Comparison of ENCODE assay signal across 15 mouse cellular contexts in the genomic region with DNA sequence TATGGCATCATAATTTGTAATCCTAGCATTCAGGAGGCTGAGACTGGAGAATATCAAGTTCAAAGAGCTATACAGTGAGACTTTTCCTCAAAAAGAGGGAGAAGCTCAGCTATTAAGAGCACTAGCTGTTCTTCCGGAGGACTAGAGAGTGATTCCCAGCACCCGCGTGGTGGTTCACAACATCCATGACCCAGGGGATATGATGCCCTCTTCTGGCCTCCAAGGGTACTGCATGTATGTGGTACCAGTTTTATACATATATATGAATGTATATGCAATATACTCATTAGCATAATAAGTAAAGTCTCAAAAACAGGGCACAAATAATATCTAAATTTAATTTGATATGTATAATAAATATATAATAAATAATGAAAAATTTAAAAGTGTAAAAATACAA. TPM values are rescaled to one million over a fixed set of nuclear protein-coding genes. Genes with fewer than 3 reads are reported as not detected.
DNase-seq lines count a peak whose midpoint lies in the region; TF ChIP-seq lines count a peak whose summit lies in the region.
"Had no signal": no experiment of that assay in that cellular context is flagged by ENCODE, and none has a peak within 500 bp of the region (broad histone marks: within the 10 kb centered on the region; RNA-seq: fewer than 3 reads in every experiment).

No protein-coding gene starts in this region.

- no peak for DNase-seq in layer of hippocampus, adult 2 months (ENCODE audit: low spot score in 2 of 2)
- no peak for DNase-seq in layer of hippocampus, postnatal 36 days
- DNase-seq in thymus, postnatal 4 days, result peak; percentile 36
- no peak for DNase-seq in thymus, adult 18-20 months
- DNase-seq in ZHBTc4 (ENCODE audit: low read depth, low spot score), result peak; percentile 40
- DNase-seq in heart, postnatal 4 days, result no peak
- DNase-seq in adrenal gland, adult 2 months, result no peak
- DNase-seq: adrenal gland, postnatal 10 days; cerebellum, adult 11-12 months; gastrocnemius, postnatal 36 days; kidney, postnatal 4 days; right cerebral cortex, adult 18-20 months had no signal

- peak; percentile 60 for TF ChIP-seq CTCF in layer of hippocampus, adult 2 months (conservative IDR thresholded peaks at IDR 0.05)

- no peak overlapping the region for H3K4me3 ChIP-seq in layer of hippocampus, adult 2 months
- H3K4me3 ChIP-seq: embryonic facial prominence, embryonic 15.5 days; forebrain, embryonic 15.5 days; heart, embryonic 15.5 days had no signal

- no peak overlapping the region for H3K27ac ChIP-seq in layer of hippocampus, adult 2 months
- H3K27ac ChIP-seq: embryonic facial prominence, embryonic 15.5 days; forebrain, embryonic 15.5 days; heart, embryonic 15.5 days had no signal

RNA-seq across cellular contexts. Expression of gene Slc15a2, which starts 17.6 kb away (rescaled TPM):
- total RNA-seq in layer of hippocampus, adult 2 months (2021), result 10 to 100 TPM; 40.0 to 46.5 TPM
- 10 to 100 TPM; 39.7 to 44.0 TPM for total RNA-seq in layer of hippocampus, postnatal 36 days (2021)
- 1 to 10 TPM; 2.1 to 3.5 TPM for total RNA-seq in heart, postnatal 4 days (2021)
- 1 to 10 TPM; 4.1 to 5.3 TPM for total RNA-seq in adrenal gland, adult 2 months (2021)
- 0.20 TPM in 1 of 2 replicates, not detected in the other for polyA plus RNA-seq in adrenal gland, adult 2 months (2012; rRNA removed)

RNA-seq across cellular contexts. Expression of gene Iqcb1, which starts 25.8 kb away (rescaled TPM):
- 10 to 100 TPM; 41.1 to 46.2 TPM for total RNA-seq in layer of hippocampus, adult 2 months (2021)
- total RNA-seq in layer of hippocampus, postnatal 36 days (2021), result 10 to 100 TPM; 38.9 to 39.1 TPM
- 10 to 100 TPM; 14.7 to 17.2 TPM for total RNA-seq in heart, postnatal 4 days (2021)
- 10 to 100 TPM; 13.8 to 18.2 TPM for total RNA-seq in adrenal gland, adult 2 months (2021)
- 0.26 and 1.1 TPM in 2 replicates for polyA plus RNA-seq in adrenal gland, adult 2 months (2012; rRNA removed)

Comparison
In these comparisons a context has a peak if more than half of its experiments do, and no peak if none do; other contexts are left out.
1. DNase-seq: peak in thymus, postnatal 4 days (single experiment) and ZHBTc4 (single experiment); none in layer of hippocampus, adult 2 months (0 of 2), layer of hippocampus, postnatal 36 days (0 of 2), thymus, adult 18-20 months (0 of 2), heart, postnatal 4 days (single experiment) and adrenal gland, adult 2 months (single experiment).
2. RNA of gene Slc15a2, which starts 17.6 kb away (total RNA-seq): 40.0 to 46.5 TPM in layer of hippocampus, adult 2 months and 39.7 to 44.0 TPM in layer of hippocampus, postnatal 36 days; 4.1 to 5.3 TPM in adrenal gland, adult 2 months and 2.1 to 3.5 TPM in heart, postnatal 4 days; every median in the first group is over 4 times any median in the second.